Mouse (Mus musculus) MEL (cell line): ENCODE data around the gene Atp6v0a1. TPM values are rescaled to one million over a fixed set of nuclear protein-coding genes. Genes with fewer than 3 reads are reported as not detected.

ENCODE experiments used
- DNase-seq: peaks from one replicate; pipeline ENCODE4 v3.0.0; 2011; ENCODE audit warnings: low read depth, low spot score
- H3K27ac ChIP-seq: 2 replicates; pipeline ENCODE4 v1.5.1; 2012; ENCODE audit warnings: low read depth, mild to moderate bottlenecking, control low read depth, low read length, moderate library complexity; ENCODE audit not compliant: control insufficient read depth
- H3K27me3 ChIP-seq, 2 experiments: fragments of 150-350 bp in 1 of 2; sonication (generic) in 1 of 2; 2 replicates each; pipeline ENCODE4 v1.6.1; 2012; ENCODE audit warnings: low read length in 2 of 2, mild to moderate bottlenecking in 2 of 2, improper control_type of control experiment in 1 of 2, moderate library complexity in 1 of 2; ENCODE audit not compliant: insufficient read depth in 2 of 2, control insufficient read depth in 1 of 2
- H3K36me3 ChIP-seq, 2 experiments: 2 replicates each; pipeline ENCODE4 v1.6.1; 2012 to 2014; ENCODE audit warnings: low read length in 2 of 2, improper control_type of control experiment in 1 of 2, inconsistent platforms in 1 of 2, mild to moderate bottlenecking in 1 of 2; ENCODE audit not compliant: insufficient read depth in 2 of 2, control insufficient read depth in 1 of 2
- H3K4me1 ChIP-seq, 2 experiments: fragments of 150-350 bp in 1 of 2; sonication (generic) in 1 of 2; 2 replicates each; pipeline ENCODE4 v1.6.1; 2012; ENCODE audit warnings: low read length in 2 of 2, improper control_type of control experiment in 1 of 2, mild to moderate bottlenecking in 1 of 2; ENCODE audit not compliant: insufficient read depth in 2 of 2, control insufficient read depth in 1 of 2
- H3K4me3 ChIP-seq, 2 experiments: fragments of 150-350 bp in 1 of 2; sonication (generic) in 1 of 2; 2 replicates each; pipeline ENCODE4 v1.5.1; 2012; ENCODE audit warnings: low read depth in 2 of 2, low read length in 2 of 2, mild to moderate bottlenecking in 2 of 2, moderate library complexity in 2 of 2, control low read depth in 1 of 2, improper control_type of control experiment in 1 of 2; ENCODE audit not compliant: control insufficient read depth in 1 of 2, insufficient read depth in 1 of 2
- H3K79me2 ChIP-seq: 2 replicates; pipeline ENCODE4 v1.6.1; 2012; ENCODE audit warnings: mild to moderate bottlenecking, low read length, moderate library complexity; ENCODE audit not compliant: control insufficient read depth, poor library complexity, insufficient read depth
- H3K9ac ChIP-seq: 2 replicates; pipeline ENCODE4 v1.6.1; 2012; ENCODE audit warnings: low read depth, mild to moderate bottlenecking, control low read depth, low read length, moderate library complexity; ENCODE audit not compliant: control insufficient read depth, poor library complexity, severe bottlenecking
- H3K9me3 ChIP-seq: fragments of 150-350 bp; sonication (generic); replicated peaks from 2 replicates; pipeline ENCODE4 v1.6.1; 2012; ENCODE audit warnings: mild to moderate bottlenecking, low read length, improper control_type of control experiment, moderate library complexity; ENCODE audit not compliant: insufficient read depth
- CHD2 ChIP-seq: IDR thresholded peaks from 2 replicates; pipeline ENCODE4 v1.6.1; 2011; ENCODE audit warnings: low read length, improper control_type of control experiment
- E2F4 ChIP-seq: IDR thresholded peaks from 2 replicates; pipeline ENCODE4 v1.6.1; 2011; ENCODE audit warnings: low read depth, low read length, improper control_type of control experiment, borderline replicate concordance
- ETS1 ChIP-seq: IDR thresholded peaks from 2 replicates; pipeline ENCODE4 v1.6.1; 2012; ENCODE audit warnings: low read depth, mild to moderate bottlenecking, inconsistent platforms, low read length, improper control_type of control experiment, moderate library complexity
- GATA1 ChIP-seq: IDR thresholded peaks from 2 replicates; pipeline ENCODE4 v1.6.1; 2011; ENCODE audit warnings: low read depth, low read length, improper control_type of control experiment
- JUND ChIP-seq: IDR thresholded peaks from 2 replicates; pipeline ENCODE4 v1.6.1; 2011; ENCODE audit warnings: low read depth, mild to moderate bottlenecking, improper control_type of control experiment, low read length
- MAFK ChIP-seq: IDR thresholded peaks from 2 replicates; pipeline ENCODE4 v1.6.1; 2011; ENCODE audit warnings: low read depth, mild to moderate bottlenecking, low read length, improper control_type of control experiment, borderline replicate concordance
- MAX ChIP-seq: IDR thresholded peaks from 2 replicates; pipeline ENCODE4 v1.6.1; 2011; ENCODE audit warnings: low read length, improper control_type of control experiment
- MEF2A ChIP-seq: IDR thresholded peaks from 2 replicates; pipeline ENCODE4 v1.6.1; 2014; ENCODE audit warnings: low read depth, mild to moderate bottlenecking, inconsistent platforms, low read length, improper control_type of control experiment; ENCODE audit not compliant: poor library complexity, insufficient replicate concordance, severe bottlenecking; ENCODE audit errors: extremely low read depth
- MXI1 ChIP-seq: IDR thresholded peaks from 2 replicates; pipeline ENCODE4 v1.6.1; 2011; ENCODE audit warnings: mild to moderate bottlenecking, low read depth, low read length, improper control_type of control experiment
- MYB ChIP-seq: IDR thresholded peaks from 2 replicates; pipeline ENCODE4 v1.6.1; 2011; ENCODE audit warnings: mild to moderate bottlenecking, low read depth, low read length, improper control_type of control experiment
- MYC ChIP-seq: IDR thresholded peaks from 2 replicates; pipeline ENCODE4 v1.6.1; 2011; ENCODE audit warnings: low read depth, mild to moderate bottlenecking, low read length, improper control_type of control experiment, moderate library complexity
- NRF1 ChIP-seq: IDR thresholded peaks from 2 replicates; pipeline ENCODE4 v1.6.1; 2014; ENCODE audit warnings: low read depth, mild to moderate bottlenecking, inconsistent platforms, low read length, improper control_type of control experiment, moderate library complexity; ENCODE audit not compliant: poor library complexity, insufficient read depth, severe bottlenecking
- POLR2A ChIP-seq, 2 experiments: IDR thresholded peaks; 2 replicates each; pipeline ENCODE4 v1.6.1; 2011 to 2012; ENCODE audit warnings: low read length in 2 of 2, mild to moderate bottlenecking in 2 of 2, control low read depth in 1 of 2, improper control_type of control experiment in 1 of 2, low read depth in 1 of 2, moderate library complexity in 1 of 2; ENCODE audit not compliant: control insufficient read depth in 1 of 2, insufficient read depth in 1 of 2, poor library complexity in 1 of 2
- SMC3 ChIP-seq: IDR thresholded peaks from 2 replicates; pipeline ENCODE4 v1.6.1; 2011; ENCODE audit warnings: low read depth, low read length, improper control_type of control experiment
- USF2 ChIP-seq, 2 experiments: IDR thresholded peaks; 2 replicates each; pipeline ENCODE4 v1.6.1; 2011 to 2012; ENCODE audit warnings: improper control_type of control experiment in 2 of 2, low read length in 2 of 2, borderline replicate concordance in 1 of 2, inconsistent platforms in 1 of 2, low read depth in 1 of 2, mild to moderate bottlenecking in 1 of 2; ENCODE audit not compliant: insufficient read depth in 1 of 2
- ZKSCAN1 ChIP-seq: IDR thresholded peaks from 2 replicates; pipeline ENCODE4 v1.6.1; 2012; ENCODE audit warnings: low read depth, mild to moderate bottlenecking, inconsistent platforms, low read length, improper control_type of control experiment, moderate library complexity
- ZMIZ1 ChIP-seq: IDR thresholded peaks from 2 replicates; pipeline ENCODE4 v1.6.1; 2012; ENCODE audit warnings: low read depth, mild to moderate bottlenecking, inconsistent platforms, low read length, improper control_type of control experiment, moderate library complexity
- ZNF384 ChIP-seq: IDR thresholded peaks from 2 replicates; pipeline ENCODE4 v1.6.1; 2012; ENCODE audit warnings: low read depth, mild to moderate bottlenecking, inconsistent platforms, low read length, improper control_type of control experiment
- polyA plus RNA-seq, 2 experiments: library from polyadenylated mRNA; stranded (reverse) in 1 of 2; unstranded in 1 of 2; fragments of >175 nt in 1 of 2; fragments of >200 nt in 1 of 2; gene quantifications; 2 replicates each; pipeline versions ENCODE4 v1.2.1 to v1.2.4; 2012; ENCODE audit warnings: low replicate concordance in 2 of 2, low read depth in 1 of 2; ENCODE audit not compliant: insufficient read length in 2 of 2, insufficient read depth in 1 of 2, missing spikeins in 1 of 2
- total RNA-seq: library from RNA; depleted of rRNA; stranded (reverse); fragments of 300-350 nt; gene quantifications from 2 replicates; pipeline ENCODE4 v1.2.3, GENCODE M21; 2012

The Atp6v0a1 gene
- total and polyA plus RNA-seq, 3 experiments: 12.8 to 23.2 TPM; not detected in 1

DNA sequence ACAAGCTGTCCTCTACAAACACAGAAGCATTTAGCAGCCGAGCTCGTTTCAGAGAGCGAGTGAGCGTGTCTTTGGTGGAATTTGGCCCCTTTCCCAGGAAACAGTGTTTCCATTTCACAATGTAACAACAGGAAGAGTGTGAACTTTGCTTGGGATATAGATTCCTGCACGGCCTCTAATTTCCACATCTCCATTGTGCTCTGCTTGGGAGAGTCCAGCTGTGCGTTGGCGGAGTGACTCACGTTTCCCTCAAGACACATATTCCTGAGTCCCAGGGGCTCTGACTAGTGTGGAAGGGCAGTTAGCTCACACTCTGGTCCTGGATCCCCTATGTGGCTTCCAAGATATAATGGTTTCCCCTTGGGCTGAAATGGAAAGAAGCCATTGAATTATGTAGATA, 29.4 kb upstream of the Atp6v0a1 start:
- Histone ChIP-seq H3K27me3 (peaks cover 8 to 10% of the 10 kb centered on the region in 2 experiments; a peak in 3 of 4 replicates), H3K4me3 (no peak overlapping the region), H3K79me2 (no peaks in the 10 kb centered on the region), H3K4me1 (peaks cover 4 to 11% of the 10 kb centered on the region in 2 experiments; a peak in 3 of 4 replicates), H3K36me3 (peaks cover 0 to 4% of the 10 kb centered on the region in 2 experiments; a peak in 1 of 4 replicates), H3K27ac (no peak overlapping the region), H3K9me3 (no peaks in the 10 kb centered on the region), H3K9ac (no peak overlapping the region)
- no peak for DNase-seq
- no peak for TF ChIP-seq POLR2A (IDR thresholded peaks at IDR 0.05; ENCODE audit: control insufficient read depth in 1 of 2, insufficient read depth in 1 of 2, low read depth in 1 of 2, low read length in 2 of 2, poor library complexity in 1 of 2)

DNA sequence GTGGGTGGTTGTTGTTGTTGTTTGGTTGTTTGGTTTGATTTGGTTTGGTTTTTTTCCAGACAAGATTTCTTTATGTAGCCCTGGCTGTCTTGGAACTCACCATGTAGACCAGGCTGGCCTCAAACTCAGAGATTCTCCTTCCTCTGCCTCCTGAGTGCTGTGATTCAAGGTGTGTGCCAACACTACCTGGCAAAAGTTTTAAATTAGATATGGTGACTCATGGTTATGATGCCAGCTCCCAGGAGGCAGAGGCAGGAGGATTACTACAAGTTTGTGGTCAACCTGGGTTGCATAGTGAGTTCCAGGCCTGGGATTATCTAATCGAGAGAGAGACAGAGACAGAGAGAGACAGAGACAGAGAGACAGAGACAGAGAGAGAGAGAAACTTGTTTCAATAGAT, 28.8 kb upstream of the Atp6v0a1 start:
- Histone ChIP-seq H3K4me3 (no peak overlapping the region), H3K79me2 (no peaks in the 10 kb centered on the region), H3K36me3 (peaks cover 0 to 4% of the 10 kb centered on the region in 2 experiments; a peak in 1 of 4 replicates), H3K9ac (no peak overlapping the region)
- TF ChIP-seq MYC (no peak), MYB (no peak), USF2 (IDR thresholded peaks at IDR 0.05; ENCODE audit: borderline replicate concordance in 1 of 2, insufficient read depth in 1 of 2, low read depth in 1 of 2, low read length in 2 of 2) (no peak), E2F4 (no peak), MEF2A (no peak), MXI1 (no peak), CHD2 (no peak), SMC3 (no peak), MAX (no peak), ZKSCAN1 (no peak), JUND (no peak), NRF1 (no peak), ZNF384 (no peak), GATA1 (no peak)
- TF ChIP-seq, all 39 proteins: peak for 0
- Histone ChIP-seq H3K27me3 (peaks cover 8% of the 10 kb centered on the region in 2 experiments; a peak in 3 of 4 replicates), H3K4me1 (peaks cover 4 to 11% of the 10 kb centered on the region in 2 experiments; a peak in 3 of 4 replicates), H3K9me3 (no peaks in the 10 kb centered on the region), H3K27ac (no peak overlapping the region)
- DNase-seq: no peak

DNA sequence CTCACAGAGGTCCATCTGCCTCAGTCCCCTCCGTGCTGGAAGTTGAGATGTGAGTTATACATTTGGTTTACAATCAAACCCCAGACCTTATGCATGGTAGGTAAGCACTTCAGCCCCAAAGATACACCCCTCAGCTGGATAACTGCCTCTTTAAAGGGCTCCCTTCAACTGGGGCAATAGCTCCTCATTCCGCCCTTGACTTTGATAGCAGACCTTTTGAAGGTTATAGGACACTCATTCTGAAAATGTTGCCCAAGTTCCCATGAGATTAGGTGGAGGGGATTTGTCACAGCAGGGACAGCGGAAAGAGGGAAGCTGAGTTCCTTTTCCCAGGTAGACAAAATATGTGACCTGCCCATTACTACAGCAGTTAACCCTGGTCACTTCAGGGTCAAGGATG, 28.0 kb upstream of the Atp6v0a1 start:
- no peak overlapping the region for H3K9ac ChIP-seq
- no peak for DNase-seq
- peaks cover 7 to 8% of the 10 kb centered on the region in 2 experiments; a peak in 3 of 4 replicates for H3K27me3 ChIP-seq
- no peaks in the 10 kb centered on the region for H3K79me2 ChIP-seq
- H3K9me3 ChIP-seq: no peaks in the 10 kb centered on the region
- no peak overlapping the region for H3K4me3 ChIP-seq
- H3K36me3 ChIP-seq: peaks cover 0 to 4% of the 10 kb centered on the region in 2 experiments; a peak in 1 of 4 replicates
- peaks cover 4 to 11% of the 10 kb centered on the region in 2 experiments; a peak in 3 of 4 replicates for H3K4me1 ChIP-seq
- H3K27ac ChIP-seq: no peak overlapping the region
- TF ChIP-seq MAX (no peak), ZMIZ1 (no peak), MYC (no peak), CHD2 (no peak), ETS1 (no peak), MAFK (no peak), MXI1 (no peak)
